In genomic region chr7:92220619-92221018, GRCm38 (mm10) we compare ENCODE assay signal across 21 mouse cellular contexts.
"Had no signal": no experiment of that assay in that cellular context is flagged by ENCODE, and none has a peak within 500 bp of the region (broad histone marks: within the 10 kb centered on the region; RNA-seq: fewer than 3 reads in every experiment).

No protein-coding gene starts in this region.

- ATAC-seq: liver, postnatal 0 days; lung, postnatal 0 days; midbrain, embryonic 13.5 days; midbrain, embryonic 15.5 days had no signal

- H3K9me3 ChIP-seq: liver, embryonic 13.5 days; liver, embryonic 15.5 days; lung, embryonic 15.5 days; megakaryocyte, embryonic 14.5 days; midbrain, embryonic 13.5 days; midbrain, embryonic 15.5 days; neural tube, embryonic 12.5 days had no signal

- H3K4me1 ChIP-seq: liver, embryonic 13.5 days; liver, embryonic 15.5 days; lung, embryonic 15.5 days; megakaryocyte, embryonic 14.5 days; midbrain, embryonic 13.5 days; midbrain, embryonic 15.5 days; neural tube, embryonic 12.5 days had no signal

- H3K27me3 ChIP-seq: liver, embryonic 13.5 days; liver, embryonic 15.5 days; lung, embryonic 15.5 days; megakaryocyte, embryonic 14.5 days; midbrain, embryonic 13.5 days; midbrain, embryonic 15.5 days; neural tube, embryonic 12.5 days had no signal

- H3K27ac ChIP-seq: liver, embryonic 13.5 days; liver, embryonic 15.5 days; lung, embryonic 15.5 days; macrophage; midbrain, embryonic 13.5 days; midbrain, embryonic 15.5 days; neural tube, embryonic 12.5 days had no signal

- H3K36me3 ChIP-seq: liver, embryonic 13.5 days; liver, embryonic 15.5 days; lung, embryonic 15.5 days; midbrain, embryonic 13.5 days; midbrain, embryonic 15.5 days; neural tube, embryonic 12.5 days had no signal

- DNase-seq: liver, embryonic 13.5 days; liver, postnatal 0 days; lung, adult 2 months; lung, postnatal 14 days; lung, postnatal 36 days; right cerebral cortex, adult 18-20 months; right cerebral cortex, postnatal 25 days; right cerebral cortex, postnatal 4 days; spleen, adult 18-20 months; thymus, adult 18-20 months; thymus, postnatal 14 days; thymus, postnatal 4 days had no signal

- H3K4me3 ChIP-seq: liver, embryonic 13.5 days; liver, embryonic 15.5 days; lung, embryonic 15.5 days; megakaryocyte, embryonic 14.5 days; midbrain, embryonic 13.5 days; midbrain, embryonic 15.5 days; neural tube, embryonic 12.5 days had no signal

- H3K9ac ChIP-seq: liver, embryonic 13.5 days; liver, embryonic 15.5 days; liver, postnatal 0 days; lung, embryonic 15.5 days; midbrain, embryonic 13.5 days; midbrain, embryonic 15.5 days; neural tube, embryonic 12.5 days had no signal

- H3K4me2 ChIP-seq: liver, embryonic 13.5 days; liver, embryonic 15.5 days; lung, embryonic 15.5 days; midbrain, embryonic 11.5 days; midbrain, embryonic 13.5 days; midbrain, embryonic 15.5 days; neural tube, embryonic 12.5 days had no signal
